Mouse (Mus musculus) urinary bladder, postnatal 10 days (tissue): ENCODE data around the gene Adamts13.
A peak's percentile ranks its signal among the peaks of the same experiment; 100 is the strongest.

Experiments used
- DNase-seq: peaks from one replicate; pipeline ENCODE4 v3.0.0; 2022; ENCODE audit warnings: low spot score

Adamts13 gene

GRCm38 (mm10) chr2:26973960-26974359, 744 bp downstream of the Adamts13 start:
- DNase-seq: no peak

- DNase-seq: no peak
Observed at GRCm38 (mm10) chr2:26980361-26980760, 7.1 kb downstream of the Adamts13 start.

GRCm38 (mm10) chr2:26984179-26984578, 11.0 kb downstream of the Adamts13 start:
- no peak for DNase-seq

DNA sequence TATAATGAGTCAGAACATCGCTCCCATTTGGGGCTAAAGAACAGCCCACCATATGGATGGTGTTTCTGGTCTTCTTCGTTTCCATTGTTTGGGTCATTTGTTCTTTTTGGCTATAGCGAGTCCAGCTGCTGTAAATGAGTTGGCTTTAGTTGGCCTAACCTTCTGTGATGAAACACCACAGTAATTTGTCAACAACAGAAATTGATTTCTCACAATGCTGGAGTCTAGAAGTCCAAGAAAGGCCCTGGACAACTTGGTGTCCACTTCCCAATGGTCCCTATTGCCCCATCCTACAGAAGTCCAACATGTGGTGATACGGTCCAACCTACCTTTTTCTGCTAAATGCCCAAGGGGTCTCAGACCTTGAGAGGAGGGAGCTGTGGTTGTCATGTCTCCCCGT, 11.4 kb downstream of the Adamts13 start:
- no peak for DNase-seq

GRCm38 (mm10) chr2:26993936-26994335, 20.7 kb downstream of the Adamts13 start:
- DNase-seq: no peak

DNA sequence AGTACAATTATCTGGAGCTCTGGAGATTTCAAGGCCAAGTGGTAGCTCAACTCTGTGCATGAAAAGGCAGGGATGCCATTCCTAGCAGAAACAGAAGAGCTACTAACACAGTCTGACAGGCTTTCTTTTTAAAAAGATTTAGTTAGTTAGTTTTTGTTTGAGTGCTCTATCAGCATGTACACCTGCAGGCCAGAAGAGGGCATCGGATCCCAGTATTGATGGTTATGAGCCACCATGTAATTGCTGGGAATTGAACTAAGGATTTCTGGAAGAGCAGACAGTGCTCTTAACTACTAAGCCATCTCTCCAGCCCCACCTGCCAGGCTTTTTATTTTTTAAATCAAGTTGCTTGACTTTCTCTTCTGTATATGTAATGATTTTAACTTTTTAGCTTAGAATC, 24.3 kb downstream of the Adamts13 start:
- no peak for DNase-seq

- no peak for DNase-seq
Observed at GRCm38 (mm10) chr2:26997993-26998392, 24.8 kb downstream of the Adamts13 start.

- no peak for DNase-seq
Observed at GRCm38 (mm10) chr2:27006255-27006654, 33.0 kb downstream of the Adamts13 start.

- DNase-seq: no peak
Observed at GRCm38 (mm10) chr2:27007701-27008100, 34.5 kb downstream of the Adamts13 start.

DNA sequence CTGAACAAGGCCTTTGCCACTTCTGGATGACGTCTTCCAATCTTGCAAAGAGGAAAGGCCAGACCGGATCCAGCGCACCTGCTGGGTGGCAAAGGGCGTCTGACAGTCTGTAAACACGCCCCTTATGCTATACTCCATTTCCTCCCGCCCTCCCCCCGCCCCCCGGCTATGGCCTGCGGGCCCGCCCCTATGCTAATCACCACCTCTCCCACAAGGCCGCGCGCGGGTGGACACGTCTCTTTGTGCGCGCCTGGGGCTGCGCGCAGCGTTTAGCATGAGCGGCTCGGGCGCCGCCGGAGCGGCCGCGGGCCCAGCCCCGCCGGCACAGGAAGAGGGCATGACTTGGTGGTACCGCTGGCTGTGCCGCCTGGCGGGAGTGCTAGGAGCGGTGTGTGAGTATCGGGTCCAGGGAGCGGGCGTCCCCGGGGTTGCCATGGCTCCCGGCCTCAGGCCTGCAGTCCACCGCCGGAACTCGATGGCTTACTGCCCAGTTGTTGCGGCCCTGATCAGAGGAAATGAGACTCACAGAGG, 36.6 kb downstream of the Adamts13 start, which contains the start of gene Cacfd1:
Gene Cacfd1 (plus strand): TSS at position 213 of the 531 bp plus-strand sequence.
- DNase-seq: peak; percentile 39

GRCm38 (mm10) chr2:27017802-27018201, 44.6 kb downstream of the Adamts13 start:
- DNase-seq: peak; percentile 42

- DNase-seq: no peak
Observed at GRCm38 (mm10) chr2:27019530-27019929, 46.3 kb downstream of the Adamts13 start.

DNA sequence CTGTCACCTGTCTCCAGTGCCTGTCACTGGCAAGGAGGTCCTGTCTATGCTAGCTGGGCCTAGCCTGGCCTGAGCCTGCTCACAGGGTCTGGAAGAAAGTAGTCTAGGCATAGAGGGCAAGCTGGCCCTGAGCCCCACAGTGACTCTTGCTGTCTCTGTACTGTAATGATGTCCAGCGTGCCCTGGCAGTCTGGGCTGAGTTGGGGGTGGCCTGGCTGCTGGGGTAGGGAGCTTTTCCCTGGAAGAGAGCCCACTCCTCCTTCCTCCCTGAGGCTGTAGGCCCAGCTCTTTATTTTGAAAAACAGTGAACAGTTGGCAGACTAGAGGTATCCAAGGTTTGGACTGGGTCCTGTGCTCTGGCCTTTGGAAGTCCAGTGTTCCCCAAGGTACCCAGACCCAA, 47.9 kb downstream of the Adamts13 start:
- DNase-seq: no peak

- no peak for DNase-seq
Observed at GRCm38 (mm10) chr2:27022612-27023011, 49.4 kb downstream of the Adamts13 start.

- DNase-seq: no peak
Observed at GRCm38 (mm10) chr2:27024136-27024535, 50.9 kb downstream of the Adamts13 start.

DNA sequence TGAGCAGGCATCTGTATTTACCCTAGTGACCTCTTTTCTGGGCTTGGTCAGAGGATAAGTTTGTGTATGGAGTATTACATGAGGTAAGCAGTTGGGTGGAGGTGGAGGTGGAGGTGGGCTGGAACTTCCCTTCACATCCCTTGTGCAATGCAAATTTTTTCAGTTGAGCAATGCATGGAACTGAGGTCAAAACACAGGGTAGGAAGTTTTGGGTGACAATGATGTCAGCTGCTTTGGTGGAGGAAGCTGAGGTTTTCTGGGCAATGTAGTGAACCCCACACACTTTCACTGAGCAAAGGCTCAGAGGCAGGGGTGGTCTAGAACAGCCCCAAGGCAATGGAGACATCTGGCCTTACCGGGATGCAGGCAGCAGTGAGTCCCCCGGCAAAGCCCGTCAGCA, 52.3 kb downstream of the Adamts13 start:
- no peak for DNase-seq

DNA sequence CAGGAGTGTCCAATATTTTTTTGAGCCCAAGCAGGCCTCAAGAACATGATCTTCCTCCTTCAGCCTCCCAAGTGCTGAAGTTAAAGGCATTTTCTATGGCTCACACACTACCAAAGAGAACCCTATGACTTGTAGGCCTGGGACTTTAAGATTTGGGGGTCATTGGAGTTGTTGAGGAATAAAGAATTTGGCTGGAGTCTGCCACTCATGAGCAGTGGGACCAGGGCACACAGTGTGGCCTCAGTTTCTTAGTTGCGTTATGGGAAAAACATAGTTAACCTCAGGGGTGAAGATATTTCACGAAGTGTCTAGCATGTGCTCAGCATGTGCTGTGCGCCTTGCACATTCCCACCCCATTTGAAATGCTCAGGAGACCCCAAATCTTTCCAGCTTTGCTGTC, 53.1 kb downstream of the Adamts13 start:
- no peak for DNase-seq

DNA sequence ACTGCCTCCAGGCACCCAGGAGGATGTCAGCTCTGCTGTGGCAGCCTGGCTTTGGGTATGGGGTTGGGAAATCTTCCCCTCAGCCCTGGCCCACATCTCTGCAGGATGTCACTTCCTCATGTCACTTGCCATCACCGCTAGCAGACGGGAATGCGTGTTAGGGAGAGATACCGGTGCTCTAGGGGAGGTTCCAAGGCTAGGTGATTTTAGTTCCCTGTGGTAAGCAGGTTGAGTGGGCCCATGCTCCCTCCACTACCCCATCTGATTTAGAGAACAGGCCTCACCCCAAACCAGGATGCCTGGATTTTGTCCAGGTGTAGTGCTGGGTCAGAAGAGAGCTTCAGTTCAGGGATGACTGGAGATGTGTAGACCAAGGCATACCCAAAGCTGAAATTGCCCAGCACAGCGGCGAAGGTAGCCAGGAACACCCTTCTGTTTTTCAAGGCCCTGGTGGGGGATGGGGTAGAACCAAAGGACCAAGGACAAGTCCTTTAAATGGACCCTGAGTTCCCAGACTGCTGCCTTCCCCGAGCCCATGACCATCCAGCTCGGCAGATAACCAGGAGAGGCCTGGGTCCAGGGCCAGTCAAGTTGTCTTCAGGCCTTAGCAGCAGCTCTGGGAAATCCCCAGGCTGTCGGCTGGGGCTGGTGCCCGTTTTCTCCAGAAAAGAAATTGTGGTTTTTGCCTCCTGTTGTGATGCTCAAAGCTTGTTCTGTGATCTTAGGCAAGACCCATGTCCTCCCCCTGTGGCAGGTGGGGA, 53.8 kb downstream of the Adamts13 start:
- no peak for DNase-seq

DNA sequence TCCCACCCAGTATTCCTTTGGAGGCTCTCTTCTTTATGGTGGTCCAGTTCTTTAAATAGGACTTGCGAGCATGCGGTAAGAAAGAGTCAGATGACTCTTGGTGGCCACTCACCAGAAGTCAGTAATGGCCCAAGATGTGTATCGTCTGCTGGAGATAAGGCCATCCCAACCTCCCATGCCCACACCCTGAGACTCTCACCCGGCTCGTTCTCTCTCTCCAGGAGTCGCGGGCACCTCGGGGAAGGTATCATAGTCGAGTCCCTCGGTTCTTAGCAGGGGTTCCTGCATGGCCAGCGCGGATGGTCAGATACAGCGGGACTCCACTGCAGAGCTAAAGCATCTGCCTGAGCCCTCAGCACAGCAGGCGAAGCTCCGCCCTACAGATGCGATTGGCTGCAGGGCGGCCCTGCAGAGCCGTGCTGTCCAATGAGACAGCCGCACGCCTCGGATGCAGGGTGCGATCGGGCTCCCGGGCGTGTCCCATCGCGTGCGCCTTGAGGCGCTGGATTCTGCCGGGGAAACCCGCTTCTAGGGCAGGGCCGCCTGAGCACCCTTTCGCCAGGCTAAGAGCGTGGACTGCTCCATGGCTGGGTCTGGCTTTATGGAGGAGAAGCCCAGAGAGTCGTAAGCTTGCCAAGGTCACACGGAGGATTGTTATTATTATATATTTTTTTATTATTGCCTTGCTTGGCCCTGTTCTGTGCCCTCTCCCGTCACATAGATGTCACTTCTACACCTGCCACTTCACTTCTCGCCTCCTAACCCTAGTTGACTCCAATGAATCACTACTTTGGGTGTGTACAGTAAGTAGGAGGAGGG, 54.6 kb downstream of the Adamts13 start, which contains the start of gene Slc2a6:
Gene Slc2a6 (minus strand): TSS at position 381 of the 819 bp plus-strand sequence.
- peak; percentile 47 for DNase-seq

DNA sequence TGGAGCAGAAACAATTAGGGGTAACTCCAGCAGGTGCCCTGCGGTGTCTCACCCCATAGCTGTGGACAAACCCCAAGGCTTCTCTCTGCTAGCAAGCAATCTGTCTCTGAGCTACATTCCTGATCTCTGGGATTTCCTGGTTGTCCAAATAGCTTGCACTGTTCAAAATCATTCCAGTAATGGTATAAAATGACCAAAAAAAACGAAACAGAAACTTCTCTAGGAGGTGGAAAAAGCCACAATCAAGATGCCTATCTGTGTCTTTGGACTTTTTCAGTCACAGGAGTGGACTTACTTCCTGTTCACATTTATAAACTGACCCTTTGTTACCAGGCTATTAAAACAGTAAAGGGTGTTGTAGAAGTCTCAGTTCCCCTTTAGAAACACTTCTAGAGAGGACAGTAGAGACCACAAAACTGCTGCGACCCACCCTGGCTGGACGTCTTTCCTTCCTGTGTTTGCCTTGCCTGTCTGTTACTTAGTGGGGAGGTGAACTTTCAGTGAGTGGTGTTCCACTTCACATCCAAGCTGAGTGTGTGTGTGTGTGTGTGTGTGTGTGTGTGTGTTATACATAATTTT, 55.3 kb downstream of the Adamts13 start:
- no peak for DNase-seq

DNA sequence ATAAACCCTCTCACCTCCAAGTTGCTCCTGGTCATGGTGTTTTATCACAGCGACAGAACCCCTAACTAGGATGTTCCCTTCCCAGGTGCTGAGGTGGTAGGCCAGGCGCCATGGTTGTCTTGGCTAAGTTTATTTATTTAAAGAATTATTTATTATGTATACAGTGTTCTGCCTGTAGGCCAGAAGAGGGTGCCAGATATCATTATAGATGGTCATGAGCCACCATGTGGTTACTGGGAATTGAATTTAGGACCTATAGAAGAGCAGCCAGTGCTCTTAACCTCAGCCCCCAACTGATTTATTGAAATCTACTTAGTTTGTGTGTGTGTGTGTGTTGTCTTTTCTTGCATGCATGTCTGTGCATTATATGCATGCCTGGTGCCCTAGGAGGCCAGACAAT, 59.1 kb downstream of the Adamts13 start:
- DNase-seq: no peak

GRCm38 (mm10) chr2:27036003-27036402, 62.8 kb downstream of the Adamts13 start:
- DNase-seq: no peak

DNA sequence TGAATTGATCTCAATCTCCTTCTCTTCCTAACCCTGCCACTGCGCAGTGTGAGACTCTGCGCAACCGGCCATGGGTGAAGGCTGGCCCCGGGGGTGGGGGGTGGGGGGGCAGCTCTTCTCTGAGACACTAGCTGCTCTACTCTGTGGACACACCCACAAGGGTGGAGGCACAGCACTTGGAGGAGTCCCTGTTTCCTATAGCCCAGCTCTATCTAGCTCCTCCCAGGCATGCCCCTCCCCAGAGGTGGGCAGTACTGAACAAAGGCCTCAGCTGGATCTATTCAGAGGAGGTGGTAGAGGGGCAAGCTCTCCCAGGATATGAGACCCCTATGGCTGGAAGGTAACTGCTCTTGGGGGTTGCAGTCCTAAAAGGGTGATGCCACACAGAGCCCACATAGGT, 63.8 kb downstream of the Adamts13 start:
- DNase-seq: no peak
